Mouse (Mus musculus) G1E-ER4 (cell line): ENCODE results near the gene Zfp763. TPM values are rescaled to one million over a fixed set of nuclear protein-coding genes. Genes with fewer than 3 reads are reported as not detected.

Source experiments
- GATA1 ChIP-seq: IDR thresholded peaks from one replicate; pipeline ENCODE4 v1.8.0; 2012; ENCODE audit warnings: low read length, inconsistent platforms
- polyA plus RNA-seq: library from polyadenylated mRNA; stranded (reverse); fragments of >175 nt; gene quantifications from 2 replicates; pipeline ENCODE4 v1.2.3, GENCODE M21; 2012

Zfp763 gene
- 0.03 and 0.13 TPM in 2 replicates for polyA plus RNA-seq

GRCm38 (mm10) chr17:33032900-33033891 is at the start of gene Zfp763:
TSS of gene Zfp763 (minus strand) at chr17:33033402.
- TF ChIP-seq GATA1, result no peak

DNA sequence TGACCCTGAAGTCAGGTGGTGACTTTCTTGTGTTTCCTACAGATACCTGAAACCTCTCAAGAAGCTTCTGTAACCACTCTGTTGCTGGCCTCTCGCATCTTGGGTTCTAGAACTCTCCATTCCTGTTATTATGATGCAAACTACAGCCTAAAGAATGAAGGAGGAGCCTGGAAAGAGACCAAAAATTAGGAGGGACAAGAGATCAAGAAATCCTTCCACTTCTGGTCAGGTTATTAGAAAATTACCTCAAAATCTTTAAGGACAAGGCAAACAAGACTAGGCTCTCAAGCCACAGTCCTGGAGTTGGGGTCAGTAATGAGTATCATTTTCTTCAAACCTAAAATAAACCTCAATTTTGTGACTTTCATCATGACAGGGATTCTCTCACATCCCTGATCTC is 34.8 kb upstream of the Zfp763 start, which contains the start of gene 4921501E09Rik:
Gene 4921501E09Rik (minus strand): TSS at position 101 of the 400 bp plus-strand sequence.
- TF ChIP-seq GATA1, result no peak

DNA sequence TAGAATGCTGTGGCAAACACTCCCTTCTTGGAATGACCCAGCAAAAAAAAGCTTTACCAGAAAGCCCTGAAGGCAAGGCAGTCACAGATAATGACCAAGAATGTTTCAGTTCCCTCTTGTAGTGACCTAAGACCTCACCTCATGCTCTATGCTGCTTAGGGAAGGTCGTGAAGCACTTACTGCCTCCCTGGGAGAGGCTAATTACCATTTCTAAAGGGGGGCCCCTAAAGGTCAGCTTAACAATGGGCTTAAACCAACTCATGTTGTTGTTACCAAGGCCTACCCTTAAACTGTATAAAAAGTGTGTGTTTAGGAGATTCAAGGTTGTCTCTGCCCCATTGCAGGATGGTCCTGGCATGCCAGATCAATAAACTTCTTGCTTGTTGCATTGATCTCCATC is 29.8 kb upstream of the Zfp763 start:
- TF ChIP-seq GATA1, result no peak

DNA sequence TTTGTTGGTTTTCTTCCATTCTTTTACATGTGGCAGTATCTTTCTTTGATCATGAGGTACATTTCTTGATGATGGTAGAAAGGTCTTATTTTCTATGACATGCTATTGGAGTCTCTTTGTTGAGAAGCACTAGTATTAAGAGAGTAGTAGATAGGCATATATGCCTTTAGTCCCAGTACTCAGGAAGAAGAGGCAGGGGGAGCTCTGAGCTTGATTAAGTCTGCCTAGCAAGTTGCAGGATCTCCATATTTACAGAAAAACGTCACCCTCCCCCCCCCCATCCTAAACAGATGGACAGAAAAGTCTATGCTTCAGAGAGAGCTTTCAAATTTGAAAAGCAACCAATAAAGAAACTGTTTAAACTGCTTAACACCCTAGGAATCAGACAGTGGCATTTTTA is 25.6 kb upstream of the Zfp763 start:
- TF ChIP-seq GATA1, result no peak

DNA sequence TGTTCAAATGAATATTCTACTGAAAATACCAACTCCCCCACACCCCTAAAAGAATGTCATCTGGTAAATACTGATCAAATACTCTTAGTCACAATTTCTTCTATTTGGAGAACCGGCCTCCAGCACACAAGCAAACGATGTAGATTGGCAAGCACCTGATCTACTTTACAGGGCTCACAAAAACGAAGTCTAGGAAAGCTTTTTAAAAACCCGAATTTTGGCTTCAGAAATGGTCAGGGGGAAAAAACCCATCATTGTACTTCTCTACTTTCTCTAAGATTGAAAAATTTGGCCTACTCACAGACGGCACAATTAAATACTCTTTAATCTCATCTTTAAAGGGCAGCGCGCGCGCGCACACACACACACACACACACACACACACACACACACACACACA is 826 bp downstream of the Zfp763 start:
- no peak for TF ChIP-seq GATA1

DNA sequence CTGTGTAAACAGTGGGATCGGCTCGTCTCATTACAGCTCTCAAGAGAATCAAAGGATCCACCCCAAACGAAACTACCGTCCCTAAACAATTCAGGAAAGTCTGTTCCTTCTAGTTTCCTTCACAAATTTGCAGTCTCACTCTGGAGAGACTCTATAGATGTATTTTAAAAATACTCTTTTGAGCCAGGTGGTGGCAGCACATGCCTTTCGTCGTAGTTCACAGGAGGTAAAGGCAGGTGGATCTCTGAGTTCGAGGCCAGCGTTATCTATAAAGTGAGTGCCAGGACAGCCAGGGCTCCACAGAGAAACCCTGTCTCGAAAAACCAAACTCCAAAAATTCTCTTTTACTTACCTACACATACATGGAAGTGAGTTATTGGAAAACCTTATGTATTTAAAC is 24.9 kb downstream of the Zfp763 start:
- TF ChIP-seq GATA1, result no peak

- no peak for TF ChIP-seq GATA1
Measured at GRCm38 (mm10) chr17:32998492-32998891, 34.7 kb downstream of the Zfp763 start.

DNA sequence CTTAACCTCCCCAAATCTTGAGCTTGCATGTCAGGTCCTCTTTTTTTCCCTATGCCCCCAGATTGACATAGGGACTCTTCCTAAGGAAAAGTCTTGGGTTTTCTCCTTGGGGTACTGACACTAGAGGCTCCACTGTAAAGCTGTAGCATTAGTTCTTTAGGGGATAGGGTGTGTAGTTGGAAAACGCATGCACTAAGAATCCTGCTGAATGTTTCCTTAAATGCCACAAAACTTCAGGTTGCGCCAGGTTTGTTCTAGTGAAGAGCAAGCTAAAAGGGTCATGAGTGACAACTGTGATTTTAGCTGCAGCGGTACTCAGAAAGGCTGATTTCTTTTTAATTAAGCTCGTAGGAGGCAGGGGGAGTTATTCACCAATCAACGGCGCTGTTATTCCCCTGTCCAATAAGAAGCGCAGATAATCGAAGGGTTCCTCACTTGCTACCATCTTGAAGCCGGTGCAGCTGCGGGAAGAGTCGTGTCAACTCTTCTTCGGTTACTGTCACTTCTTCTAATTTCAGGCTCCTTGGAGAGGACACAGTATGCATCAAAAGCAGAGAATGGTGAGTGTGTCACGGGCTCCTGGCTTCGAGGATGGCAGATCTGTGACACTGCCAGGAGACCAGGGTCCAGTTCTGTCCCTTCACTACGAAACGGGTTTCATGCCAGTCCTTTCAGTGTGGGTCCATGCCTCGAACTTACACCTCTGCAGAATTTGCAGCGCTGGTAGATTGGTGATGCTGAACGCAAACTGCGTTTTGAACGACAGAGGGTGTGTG is 40.3 kb downstream of the Zfp763 start, which contains the start of gene Zfp952:
Gene Zfp952 (plus strand): TSS at position 431 of the 776 bp plus-strand sequence.
- no peak for TF ChIP-seq GATA1

DNA sequence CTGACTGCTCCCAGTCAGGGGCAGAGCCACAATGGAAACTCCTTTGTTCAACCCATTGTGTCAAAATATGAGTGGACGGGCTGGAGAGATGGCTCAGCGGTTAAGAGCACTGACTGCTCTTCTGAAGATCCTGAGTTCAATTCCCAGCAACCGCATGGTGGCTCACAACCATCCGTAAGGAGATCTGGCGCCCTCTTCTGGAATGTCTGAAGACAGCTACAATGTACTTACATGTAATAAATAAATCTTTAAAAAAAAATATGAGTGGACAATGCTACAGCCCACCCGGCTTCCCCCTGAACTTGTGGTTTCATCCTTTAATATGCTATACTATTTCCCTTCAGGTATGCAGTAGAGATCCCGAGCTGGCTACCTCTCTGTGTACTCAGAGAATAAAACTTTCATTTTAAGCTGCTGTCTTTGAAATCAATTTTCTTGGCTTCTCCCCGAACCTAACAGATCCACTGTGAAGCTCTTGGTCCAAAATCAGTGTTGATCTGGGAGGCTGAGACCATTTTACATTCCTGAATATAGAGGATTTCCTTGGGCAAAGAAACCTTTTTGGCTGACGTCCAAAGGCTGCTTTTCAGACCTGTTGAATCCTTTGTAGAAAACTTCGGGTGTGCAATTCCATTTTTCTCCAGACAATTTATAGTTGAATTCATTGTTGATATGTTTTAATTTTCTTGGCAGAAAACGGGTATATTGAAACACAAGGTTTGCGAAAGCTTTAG is 41.1 kb downstream of the Zfp763 start:
- TF ChIP-seq GATA1, result no peak

DNA sequence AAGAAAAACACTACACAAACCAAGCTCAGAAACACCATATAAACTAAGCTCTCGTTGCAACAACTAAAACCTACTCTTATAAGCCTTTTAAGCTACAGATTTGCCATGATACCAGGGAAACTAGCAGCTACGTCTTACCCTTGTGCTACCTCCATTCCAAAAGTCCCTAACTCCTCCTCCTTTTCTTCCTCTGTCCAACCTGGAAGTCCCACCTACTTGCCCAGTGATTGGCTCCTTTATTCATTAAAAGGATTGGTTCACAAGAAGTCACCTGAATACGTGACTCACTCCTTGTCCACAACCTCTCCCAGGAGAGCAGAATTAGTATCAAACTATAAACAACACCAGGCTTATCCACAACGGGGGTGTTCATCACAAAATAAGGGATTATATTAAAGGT is 46.9 kb downstream of the Zfp763 start:
- no peak for TF ChIP-seq GATA1

DNA sequence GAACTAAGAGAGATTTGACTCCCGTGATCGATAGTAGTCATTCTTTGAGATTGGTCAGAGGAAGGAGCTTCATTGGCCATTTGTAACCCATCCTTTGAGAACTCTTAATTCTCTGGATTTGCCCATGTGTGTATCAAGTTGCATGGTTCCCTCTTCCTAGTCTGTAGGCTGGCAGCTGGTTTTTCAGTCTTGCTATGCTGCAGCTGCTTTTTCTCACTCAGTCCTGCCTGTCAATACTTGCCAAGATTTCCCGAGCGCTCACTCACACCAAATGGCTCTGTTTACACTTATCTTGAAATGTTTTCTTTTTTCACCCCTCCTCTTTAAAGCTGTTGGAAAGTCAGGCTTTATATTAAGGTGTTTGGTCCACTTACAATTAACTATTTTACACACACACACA is 51.8 kb downstream of the Zfp763 start:
- TF ChIP-seq GATA1, result no peak

Other genes starting within 250 kb of the Zfp763 start
- 0.48 and 0.57 TPM in 2 replicates for gene Zfp871, start 245.1 kb downstream of the Zfp763 start, polyA plus RNA-seq
- gene Zfp811, start 223.5 kb downstream of the Zfp763 start, polyA plus RNA-seq, result not detected in 2 replicates
- gene Zfp799, start 203.1 kb downstream of the Zfp763 start, polyA plus RNA-seq, result 0.22 and 1.0 TPM in 2 replicates
- gene Zfp870, start 141.8 kb downstream of the Zfp763 start, polyA plus RNA-seq, result 0.11 and 0.17 TPM in 2 replicates
- not detected in 2 replicates for gene Cyp4f14, start 116.1 kb downstream of the Zfp763 start, polyA plus RNA-seq
- gene Cyp4f13, start 86.0 kb downstream of the Zfp763 start, polyA plus RNA-seq, result 14.2 and 21.1 TPM in 2 replicates
- 0.11 and 0.28 TPM in 2 replicates for gene Zfp472, start 67.6 kb downstream of the Zfp763 start, polyA plus RNA-seq
- 0.13 and 0.15 TPM in 2 replicates for gene Zfp952, start 40.3 kb downstream of the Zfp763 start, polyA plus RNA-seq
- not detected in 2 replicates for gene 4921501E09Rik, start 34.7 kb upstream of the Zfp763 start, polyA plus RNA-seq
- gene Zfp563, start 55.9 kb upstream of the Zfp763 start, polyA plus RNA-seq, result 0.25 and 0.94 TPM in 2 replicates
- gene Morc2b, start 106.3 kb upstream of the Zfp763 start, polyA plus RNA-seq, result not detected in 2 replicates
- not detected in 2 replicates for gene Olfr55, start 135.0 kb upstream of the Zfp763 start, polyA plus RNA-seq
- not detected in 2 replicates for gene Olfr239, start 157.9 kb upstream of the Zfp763 start, polyA plus RNA-seq
- not detected in 2 replicates for gene Olfr1564, start 188.3 kb upstream of the Zfp763 start, polyA plus RNA-seq
- 0.19 and 0.38 TPM in 2 replicates for gene Zfp955a, start 221.7 kb upstream of the Zfp763 start, polyA plus RNA-seq
- gene Olfr63, start 231.3 kb upstream of the Zfp763 start, polyA plus RNA-seq, result not detected in 2 replicates